Mouse (Mus musculus) midbrain, embryonic 15.5 days (tissue): ENCODE data around the gene Srpk1. TPM values are rescaled to one million over a fixed set of nuclear protein-coding genes. Genes with fewer than 3 reads are reported as not detected.

ENCODE experiments used
- ATAC-seq: fragments of 200-750 bp; cut with Nextera tagmentation; replicated peaks from 2 replicates; pipeline ENCODE4 v1.8.0; 2017; ENCODE audit warnings: moderate TSS enrichment
- H3K27ac ChIP-seq: fragments of 300-500 bp; sonication (generic); 2 replicates; pipeline ENCODE4 v1.5.1; 2015; ENCODE audit warnings: mild to moderate bottlenecking, inconsistent platforms
- H3K27me3 ChIP-seq: fragments of 300-500 bp; sonication (generic); replicated peaks from 2 replicates; pipeline ENCODE4 v1.6.1; 2015; ENCODE audit warnings: inconsistent platforms
- H3K36me3 ChIP-seq: fragments of 300-500 bp; sonication (generic); replicated peaks from 2 replicates; pipeline ENCODE4 v1.6.1; 2015; ENCODE audit warnings: inconsistent platforms
- H3K4me1 ChIP-seq: fragments of 300-500 bp; sonication (generic); 2 replicates; pipeline ENCODE4 v1.6.1; 2015; ENCODE audit warnings: inconsistent platforms
- H3K4me2 ChIP-seq: fragments of 300-500 bp; sonication (generic); 2 replicates; pipeline ENCODE4 v1.6.1; 2015; ENCODE audit warnings: inconsistent platforms, mild to moderate bottlenecking, moderate library complexity
- H3K4me3 ChIP-seq: fragments of 300-500 bp; sonication (generic); 2 replicates; pipeline ENCODE4 v1.5.1; 2015; ENCODE audit warnings: mild to moderate bottlenecking, inconsistent platforms
- H3K9ac ChIP-seq: fragments of 300-500 bp; sonication (generic); 2 replicates; pipeline ENCODE4 v1.6.1; 2015; ENCODE audit warnings: mild to moderate bottlenecking, inconsistent platforms
- H3K9me3 ChIP-seq: fragments of 300-500 bp; sonication (generic); 2 replicates; pipeline ENCODE4 v1.6.1; 2016; ENCODE audit warnings: inconsistent platforms
- WGBS: fragments of 180-500 bp; shearing (Covaris S2); methylation state at CpG from one replicate; pipeline ENCODE4 v1.1.7; 2015; ENCODE audit warnings: mixed read lengths; 5-methylcytosine and 5-hydroxymethylcytosine counted together
- polyA plus RNA-seq: library from polyadenylated mRNA; unstranded; fragments of >200 nt; fragmentation: Nextera tagmentation; extraction: Ambion mirVana; gene quantifications from 2 replicates; pipeline ENCODE4 v1.2.1, GENCODE M21; 2015

Gene Srpk1
- 88.2 and 91.3 TPM in 2 replicates for polyA plus RNA-seq

DNA sequence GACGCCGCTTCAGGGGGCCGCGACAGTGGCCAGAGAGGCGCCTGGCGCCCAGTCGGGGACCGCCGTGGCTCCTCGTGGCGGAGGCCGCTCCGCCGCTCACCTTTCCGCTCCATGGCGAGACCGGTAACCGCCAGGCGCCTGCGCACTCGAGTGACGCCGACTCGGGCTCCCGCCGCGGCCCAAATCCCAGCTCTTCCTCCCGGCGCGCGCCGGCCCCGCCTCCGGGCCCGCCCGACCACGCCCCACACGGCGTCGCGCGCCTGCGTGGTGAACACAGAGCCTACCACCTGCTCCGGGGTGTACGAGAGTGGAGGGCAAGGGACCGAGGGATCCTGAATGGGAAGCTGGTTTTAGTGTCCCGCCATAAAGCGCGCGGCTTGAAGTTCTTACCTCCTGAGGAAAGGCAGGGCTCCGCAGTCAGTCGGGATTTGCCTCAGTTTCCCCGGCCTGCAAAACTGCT lies at the start of gene Srpk1:
Gene Srpk1, minus strand, starts transcription at position 410 of the 460 bp plus-strand sequence.
- under 1% methylated on average over 32 of the region's 53 CpGs for WGBS
- H3K27ac ChIP-seq: peak within 1 kb of the TSS; percentile 91
- no peaks in the 10 kb centered on the region for H3K9me3 ChIP-seq
- peak within 1 kb of the TSS; percentile 86 for H3K4me3 ChIP-seq
- ATAC-seq: peak; percentile 95
- H3K9ac ChIP-seq: peak within 1 kb of the TSS; percentile 91
- H3K4me2 ChIP-seq: peak within 1 kb of the TSS; percentile 90
- H3K27me3 ChIP-seq: no peaks in the 10 kb centered on the region
- H3K4me1 ChIP-seq: peaks cover 29% of the 10 kb centered on the region
- H3K36me3 ChIP-seq: peaks cover 6% of the 10 kb centered on the region; the same call in 1 of the 2 replicates

DNA sequence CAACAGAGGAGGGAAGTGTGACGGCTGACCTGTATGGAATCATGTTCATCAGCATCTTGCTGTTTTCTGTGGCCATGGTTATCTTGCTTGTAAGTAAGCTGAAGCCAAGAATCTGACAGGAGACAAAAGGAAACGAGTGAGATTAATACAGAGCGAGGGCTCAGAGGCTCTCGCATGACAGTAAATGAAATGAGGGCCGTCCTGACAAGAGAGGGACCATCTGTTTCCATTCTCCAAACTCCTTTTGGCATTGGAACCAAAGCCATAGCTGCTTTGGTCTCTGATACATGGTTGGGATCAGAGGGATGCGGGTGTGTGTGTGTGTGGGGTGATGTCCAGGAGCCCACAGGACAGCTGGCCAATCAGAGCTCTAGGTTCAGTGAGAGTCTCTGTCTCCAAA lies 37.1 kb upstream of the Srpk1 start:
- no peak for ATAC-seq

DNA sequence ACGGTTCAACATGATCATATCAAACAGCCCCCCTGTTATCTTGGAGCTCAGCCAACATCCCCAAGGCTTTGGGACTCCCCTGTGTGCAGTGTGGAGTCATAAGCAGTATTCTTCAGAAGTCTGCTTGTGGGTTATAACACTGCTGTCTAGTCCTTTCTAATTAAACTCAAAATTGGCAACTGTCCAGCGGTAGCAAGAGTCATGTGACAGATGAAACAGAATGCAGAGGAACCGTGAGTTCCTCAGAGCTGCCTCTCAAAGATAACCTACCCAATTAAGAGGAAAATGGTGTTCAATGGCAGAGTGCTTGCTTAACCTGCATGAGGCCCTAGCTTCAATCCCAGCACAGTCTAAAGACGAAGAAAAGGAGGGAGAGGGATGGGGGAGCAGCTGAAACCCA lies 35.4 kb upstream of the Srpk1 start:
- peak; percentile 92 for ATAC-seq
- peak overlapping the region; percentile 69 for H3K27ac ChIP-seq
- H3K36me3 ChIP-seq: no peaks in the 10 kb centered on the region
- H3K9ac ChIP-seq: no peak overlapping the region
- WGBS: 11% methylated on average over 4 of the region's 4 CpGs
- no peak overlapping the region for H3K4me3 ChIP-seq
- peaks cover 11% of the 10 kb centered on the region for H3K4me1 ChIP-seq
- H3K9me3 ChIP-seq: no peaks in the 10 kb centered on the region
- H3K4me2 ChIP-seq: no peak overlapping the region
- H3K27me3 ChIP-seq: no peaks in the 10 kb centered on the region

More for the DNA sequence above, 37.1 kb upstream of the Srpk1 start:
- Histone ChIP-seq H3K9ac (no peak overlapping the region), H3K36me3 (no peaks in the 10 kb centered on the region), H3K27me3 (no peaks in the 10 kb centered on the region), H3K4me1 (peaks cover 11% of the 10 kb centered on the region), H3K4me3 (no peak overlapping the region), H3K27ac (no peak overlapping the region), H3K9me3 (no peaks in the 10 kb centered on the region), H3K4me2 (no peak overlapping the region)
- 55% methylated on average over 6 of the region's 6 CpGs for WGBS

DNA sequence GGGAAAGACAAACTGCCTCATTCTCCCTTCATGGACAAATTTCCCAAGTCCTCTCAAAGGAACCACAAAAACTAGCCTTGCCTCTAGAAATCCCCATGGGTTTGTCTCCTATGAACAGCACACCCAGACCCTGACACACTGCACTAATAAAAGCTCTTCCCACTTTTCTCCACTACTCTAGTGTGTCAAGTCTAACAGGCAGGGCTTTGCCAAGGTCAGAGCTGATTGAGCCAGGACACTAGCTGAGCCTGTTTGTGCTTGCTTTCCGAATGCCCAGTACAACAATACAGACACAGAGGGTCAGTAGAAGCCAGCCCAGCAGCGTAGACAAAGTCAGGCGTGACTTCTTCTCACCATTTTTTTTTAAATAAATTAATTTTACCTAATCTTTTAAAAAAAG lies 27.8 kb upstream of the Srpk1 start:
- Histone ChIP-seq H3K27me3 (no peaks in the 10 kb centered on the region), H3K9me3 (no peaks in the 10 kb centered on the region), H3K36me3 (no peaks in the 10 kb centered on the region), H3K4me2 (no peak overlapping the region), H3K27ac (no peak overlapping the region), H3K4me3 (no peak overlapping the region), H3K9ac (no peak overlapping the region), H3K4me1 (no peaks in the 10 kb centered on the region)
- no peak for ATAC-seq
- WGBS: 69% methylated on average over 3 of the region's 3 CpGs

DNA sequence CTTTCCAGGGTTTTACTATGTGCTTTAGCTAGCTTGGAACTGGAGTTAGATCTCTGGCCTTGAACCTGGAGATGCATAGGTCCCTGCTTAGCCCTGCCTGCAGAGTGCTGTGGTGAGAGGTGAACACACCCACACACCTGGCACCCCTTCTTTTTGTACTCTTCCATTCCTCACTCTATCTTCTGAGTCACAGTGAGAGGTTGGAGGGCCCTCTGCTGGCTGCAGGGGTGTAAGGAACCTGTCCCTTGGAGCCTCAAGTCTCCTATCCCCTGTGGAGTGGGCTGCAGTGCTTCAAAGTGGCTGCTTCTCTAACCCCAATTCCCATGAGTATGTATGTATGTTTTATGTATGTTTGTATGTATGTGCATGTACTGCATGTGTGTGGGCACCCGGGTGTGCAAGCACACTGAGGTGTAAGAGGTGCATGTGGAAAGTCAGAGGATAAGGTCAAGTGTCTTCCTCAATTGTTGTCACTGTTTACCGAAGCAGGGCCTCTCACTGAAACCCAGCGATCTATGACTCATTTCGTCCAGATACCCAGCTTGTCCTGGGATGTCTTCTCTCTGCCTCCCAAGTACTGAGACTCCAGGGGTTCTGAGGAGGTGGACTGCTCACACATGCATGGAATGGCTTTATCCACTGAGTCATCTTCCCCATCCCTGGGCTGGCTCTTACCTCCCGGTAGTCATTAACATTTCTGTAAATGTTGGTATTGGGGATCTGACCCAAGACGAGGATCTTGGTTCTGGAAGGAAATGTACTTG lies 26.3 kb upstream of the Srpk1 start:
- Histone ChIP-seq H3K27me3 (no peaks in the 10 kb centered on the region), H3K4me1 (no peaks in the 10 kb centered on the region), H3K9me3 (no peaks in the 10 kb centered on the region), H3K4me2 (no peak overlapping the region), H3K4me3 (no peak overlapping the region), H3K36me3 (no peaks in the 10 kb centered on the region), H3K9ac (no peak overlapping the region), H3K27ac (no peak overlapping the region)
- WGBS: 51% methylated on average over 6 of the region's 6 CpGs
- ATAC-seq: no peak

DNA sequence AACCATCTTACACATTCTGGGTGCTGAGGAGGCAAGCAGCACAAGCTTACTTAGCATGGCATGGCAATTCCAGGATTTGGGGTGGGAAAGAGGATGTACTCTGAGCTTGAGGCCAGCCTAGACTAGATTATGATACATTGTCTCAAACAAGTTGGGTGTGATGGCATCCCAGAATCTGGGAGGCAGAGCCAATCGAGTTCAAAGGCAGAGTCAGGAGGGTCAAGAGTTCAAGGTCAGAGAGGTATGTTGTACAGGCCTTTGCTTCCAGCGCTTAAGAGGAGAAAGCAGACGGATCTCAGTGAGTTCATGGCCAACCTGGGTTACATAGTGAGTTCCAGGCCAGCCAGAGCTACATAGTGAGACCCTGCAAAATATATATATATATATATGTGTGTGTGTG lies 23.7 kb upstream of the Srpk1 start:
- no peak overlapping the region for H3K4me2 ChIP-seq
- no peak overlapping the region for H3K9ac ChIP-seq
- no peaks in the 10 kb centered on the region for H3K9me3 ChIP-seq
- H3K27me3 ChIP-seq: no peaks in the 10 kb centered on the region
- no peak for ATAC-seq
- H3K27ac ChIP-seq: no peak overlapping the region
- H3K4me3 ChIP-seq: no peak overlapping the region
- H3K4me1 ChIP-seq: no peaks in the 10 kb centered on the region
- WGBS: 73% methylated on average over 3 of the region's 3 CpGs
- H3K36me3 ChIP-seq: no peaks in the 10 kb centered on the region

DNA sequence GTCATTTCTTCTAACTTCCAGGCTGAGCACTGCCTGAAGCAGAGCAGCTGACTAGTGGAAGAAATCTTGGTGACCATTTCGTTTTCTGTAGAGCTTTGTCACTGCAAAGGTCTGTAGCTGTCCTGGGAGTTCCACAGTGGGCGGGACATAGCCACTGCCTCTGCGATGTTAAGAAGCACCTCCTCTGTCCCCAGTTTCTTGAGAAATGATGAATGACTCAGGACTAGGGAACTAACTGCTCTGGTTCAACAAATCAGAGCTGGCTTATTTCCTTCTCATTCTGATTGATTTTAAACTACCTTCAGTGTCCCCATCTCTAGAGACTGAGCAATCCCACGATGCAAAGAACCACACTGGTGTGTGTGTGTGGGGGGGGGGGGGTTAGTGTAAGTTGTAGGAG lies 21.6 kb upstream of the Srpk1 start:
- Histone ChIP-seq H3K4me2 (no peak overlapping the region), H3K9ac (no peak overlapping the region), H3K9me3 (no peaks in the 10 kb centered on the region), H3K4me3 (no peak overlapping the region), H3K4me1 (no peaks in the 10 kb centered on the region), H3K27me3 (no peaks in the 10 kb centered on the region), H3K27ac (no peak overlapping the region), H3K36me3 (no peaks in the 10 kb centered on the region)
- ATAC-seq: no peak
- 62% methylated on average over 4 of the region's 4 CpGs for WGBS

DNA sequence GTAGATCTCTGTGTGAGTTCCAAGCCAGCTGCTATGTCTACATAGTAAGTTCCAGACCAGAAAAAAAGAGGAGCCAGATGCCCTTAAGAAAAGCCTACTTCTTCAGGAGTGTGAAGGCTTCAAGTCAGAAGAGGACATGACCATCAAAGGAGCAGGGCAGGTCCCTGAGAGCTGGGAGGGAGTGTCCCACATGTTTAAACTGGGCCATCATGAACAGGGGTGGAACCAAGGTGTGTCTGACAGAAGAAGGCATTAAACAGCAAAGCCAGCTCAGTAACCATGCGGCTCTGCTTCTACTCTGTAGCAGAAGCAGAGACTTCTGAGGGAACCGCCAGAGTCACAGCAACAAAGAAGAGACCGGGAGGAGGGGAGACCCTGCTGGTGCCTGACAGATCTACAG lies 21.2 kb upstream of the Srpk1 start:
- no peaks in the 10 kb centered on the region for H3K36me3 ChIP-seq
- H3K9ac ChIP-seq: no peak overlapping the region
- H3K4me1 ChIP-seq: no peaks in the 10 kb centered on the region
- H3K27ac ChIP-seq: no peak overlapping the region
- WGBS: 31% methylated on average over 3 of the region's 3 CpGs
- no peak overlapping the region for H3K4me2 ChIP-seq
- no peaks in the 10 kb centered on the region for H3K9me3 ChIP-seq
- no peak for ATAC-seq
- H3K4me3 ChIP-seq: no peak overlapping the region
- no peaks in the 10 kb centered on the region for H3K27me3 ChIP-seq

DNA sequence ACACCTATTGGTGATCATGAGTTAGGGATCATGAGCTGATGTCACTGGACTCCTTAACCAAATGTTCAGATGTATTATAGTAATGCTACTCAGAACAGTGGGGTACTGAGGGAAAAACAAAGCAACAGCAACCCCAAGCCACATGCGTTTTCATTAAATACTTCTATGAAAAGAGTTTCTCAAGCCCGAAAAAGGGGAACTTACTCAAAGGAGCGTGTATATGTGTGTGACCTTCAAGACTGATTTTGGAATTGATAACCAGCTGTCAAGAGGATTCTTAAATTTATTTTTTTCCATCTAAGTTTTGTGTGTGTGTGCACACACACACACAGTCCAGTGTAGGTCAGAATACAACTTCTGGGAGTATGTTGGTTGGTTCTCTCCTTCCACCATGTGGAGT lies 17.6 kb upstream of the Srpk1 start:
- 85% methylated on average over 3 of the region's 3 CpGs for WGBS
- Histone ChIP-seq H3K4me1 (no peaks in the 10 kb centered on the region), H3K9me3 (no peaks in the 10 kb centered on the region), H3K27ac (no peak overlapping the region), H3K27me3 (no peaks in the 10 kb centered on the region), H3K9ac (no peak overlapping the region), H3K4me2 (no peak overlapping the region), H3K4me3 (no peak overlapping the region), H3K36me3 (no peaks in the 10 kb centered on the region)
- no peak for ATAC-seq

DNA sequence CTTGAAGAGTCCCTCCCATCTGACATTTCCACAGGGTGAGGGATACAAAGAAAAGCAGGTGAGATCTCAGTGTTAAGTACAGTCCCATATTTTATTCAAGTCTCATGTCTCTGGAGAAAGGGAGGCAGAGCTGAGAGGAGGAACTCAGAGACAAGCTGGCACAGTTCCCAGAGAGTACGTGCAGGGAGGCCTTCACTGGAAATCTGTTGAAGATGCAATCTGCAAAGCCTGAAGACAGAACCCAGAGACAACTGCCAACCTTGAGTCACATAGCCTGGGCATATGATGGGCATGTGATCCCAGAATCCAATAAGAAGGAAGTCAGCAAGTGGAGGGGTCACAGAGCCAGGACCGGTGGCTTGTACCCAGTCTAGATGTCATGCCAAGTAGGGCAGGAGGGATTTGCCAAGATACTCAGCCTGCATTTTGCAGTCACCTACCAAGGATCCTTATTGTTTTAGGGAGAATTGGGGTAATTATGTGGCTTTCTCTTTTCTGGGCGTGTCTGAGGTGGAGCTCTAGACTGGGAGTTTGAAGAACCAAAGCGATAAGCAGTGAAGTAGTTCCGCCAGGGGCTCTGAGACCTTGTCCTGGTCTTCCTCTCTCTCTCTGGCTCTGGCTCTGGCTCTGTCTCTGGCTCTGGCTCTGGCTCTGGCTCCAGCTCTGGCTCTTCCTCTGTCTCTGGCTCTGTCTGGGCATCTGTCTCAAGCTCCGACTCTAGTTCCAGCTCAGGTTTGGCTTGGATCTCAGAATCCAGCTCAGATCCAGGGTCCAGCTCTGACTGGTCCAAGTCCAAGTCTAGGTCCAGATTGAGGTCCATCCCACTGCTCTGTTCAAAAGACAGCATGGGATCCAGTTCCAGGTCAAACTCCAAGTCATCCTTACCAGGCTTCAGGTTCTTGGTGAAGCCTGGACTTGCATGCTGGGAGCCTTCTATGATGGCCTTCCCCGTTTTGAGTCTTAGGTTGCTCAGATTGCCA lies 15.5 kb upstream of the Srpk1 start:
- no peak overlapping the region for H3K27ac ChIP-seq
- H3K4me2 ChIP-seq: no peak overlapping the region
- 86% methylated on average over 7 of the region's 7 CpGs for WGBS

DNA sequence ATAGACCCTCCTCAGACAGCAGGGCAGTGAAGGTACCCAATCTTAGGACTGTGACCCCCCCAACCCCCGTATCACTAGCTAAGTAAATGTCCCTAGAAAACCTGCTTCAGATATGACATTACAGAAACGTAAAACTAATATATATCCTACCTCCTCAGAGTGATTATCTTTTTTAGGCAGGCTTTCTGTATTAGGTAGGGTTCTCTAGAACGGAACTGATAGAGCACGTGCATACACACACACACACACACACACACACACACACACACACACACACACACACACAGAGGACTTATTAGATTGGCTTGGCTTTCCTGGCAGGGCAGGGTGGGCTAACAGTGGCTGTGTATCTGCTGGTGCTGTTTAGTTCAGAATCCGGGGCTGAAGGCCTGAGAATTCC lies 13.3 kb upstream of the Srpk1 start:
- H3K9me3 ChIP-seq: no peaks in the 10 kb centered on the region
- no peak overlapping the region for H3K27ac ChIP-seq
- no peak overlapping the region for H3K4me3 ChIP-seq
- 88% methylated on average over 5 of the region's 5 CpGs for WGBS
- no peak overlapping the region for H3K9ac ChIP-seq
- no peaks in the 10 kb centered on the region for H3K4me1 ChIP-seq
- H3K36me3 ChIP-seq: no peaks in the 10 kb centered on the region
- no peak for ATAC-seq
- no peaks in the 10 kb centered on the region for H3K27me3 ChIP-seq
- H3K4me2 ChIP-seq: no peak overlapping the region

More for the DNA sequence above, 15.5 kb upstream of the Srpk1 start:
- Histone ChIP-seq H3K27me3 (no peaks in the 10 kb centered on the region), H3K4me3 (no peak overlapping the region), H3K9me3 (no peaks in the 10 kb centered on the region), H3K9ac (no peak overlapping the region), H3K4me1 (no peaks in the 10 kb centered on the region), H3K36me3 (no peaks in the 10 kb centered on the region)
- no peak for ATAC-seq

DNA sequence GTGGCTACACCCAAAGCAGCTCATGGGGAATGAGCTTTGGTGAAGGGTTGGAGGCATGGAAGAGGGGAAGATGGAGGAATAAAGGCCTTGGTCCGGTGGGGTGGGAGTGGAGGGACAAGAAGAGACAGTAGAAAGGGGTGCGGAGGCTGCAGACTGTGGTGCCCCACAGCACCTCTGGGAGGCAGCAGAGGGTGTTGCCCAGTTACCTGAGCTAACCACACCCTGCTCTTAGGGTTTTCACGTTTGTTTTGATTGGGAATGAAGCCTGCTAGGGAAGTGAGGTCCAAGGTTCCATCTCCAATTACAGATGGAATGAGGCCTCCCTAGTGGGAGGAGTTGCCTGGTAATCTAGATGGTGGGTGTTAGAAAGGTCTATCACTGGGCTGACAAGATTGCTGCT lies 6.6 kb upstream of the Srpk1 start:
- Histone ChIP-seq H3K4me1 (no peaks in the 10 kb centered on the region), H3K4me2 (no peak overlapping the region), H3K9ac (no peak overlapping the region), H3K27me3 (no peaks in the 10 kb centered on the region), H3K9me3 (no peaks in the 10 kb centered on the region), H3K27ac (no peak overlapping the region), H3K4me3 (no peak overlapping the region), H3K36me3 (no peaks in the 10 kb centered on the region)
- 34% methylated on average over 3 of the region's 3 CpGs for WGBS
- ATAC-seq: no peak
